Mouse (Mus musculus) heart, postnatal 10 days (tissue): ENCODE data around the gene Dmrta2. TPM values are rescaled to one million over a fixed set of nuclear protein-coding genes. Genes with fewer than 3 reads are reported as not detected.

Experiments
- DNase-seq, 2 experiments: peaks; one replicate each; pipeline ENCODE4 v3.0.0; 2021
- intact Hi-C: fragments of 180-260 bp; cut with DNase I; formaldehyde crosslinking; loops from one replicate; pipeline ENCODE4 v1.15.1; 2025
- total RNA-seq, 2 experiments: library from RNA; stranded (reverse); gene quantifications; 2 replicates each; pipeline ENCODE4 v1.2.3; 2021

Dmrta2 gene
- total RNA-seq, 2 experiments from 2014 or later = 0.27 to 0.31 TPM

DNA sequence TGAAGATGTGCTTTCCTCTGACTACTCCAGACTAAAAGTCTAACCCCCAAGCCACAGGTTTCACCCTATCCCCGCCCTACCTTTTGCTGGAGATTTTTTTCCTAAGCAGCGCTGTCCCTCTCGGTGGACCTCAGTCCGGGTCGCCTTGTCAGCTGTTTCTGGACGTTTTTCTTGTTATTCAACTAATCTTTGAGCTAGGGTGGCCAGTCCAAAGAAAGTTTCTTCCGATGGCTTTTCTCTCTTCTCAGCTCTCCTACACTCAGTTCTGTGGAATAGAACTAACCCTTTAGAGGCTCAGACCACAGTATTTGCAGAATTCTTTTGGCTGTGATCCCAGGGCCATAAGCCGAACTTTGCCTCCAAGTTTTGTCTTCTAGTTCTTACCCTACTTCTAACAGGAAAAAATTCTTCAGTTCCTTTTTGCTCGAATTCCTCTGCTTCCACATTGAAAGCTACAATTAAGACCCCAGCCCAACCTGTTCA lies 1.0 kb downstream of the Dmrta2 start:
- peak in 1 of 2 experiments; percentile 15 for DNase-seq
- intact Hi-C loops = no loop called here

GRCm38 (mm10) chr4:109979461-109980320 lies 1.8 kb downstream of the Dmrta2 start:
- intact Hi-C loops = no loop called here
- DNase-seq = peak in 1 of 2 experiments; percentile 17

DNA sequence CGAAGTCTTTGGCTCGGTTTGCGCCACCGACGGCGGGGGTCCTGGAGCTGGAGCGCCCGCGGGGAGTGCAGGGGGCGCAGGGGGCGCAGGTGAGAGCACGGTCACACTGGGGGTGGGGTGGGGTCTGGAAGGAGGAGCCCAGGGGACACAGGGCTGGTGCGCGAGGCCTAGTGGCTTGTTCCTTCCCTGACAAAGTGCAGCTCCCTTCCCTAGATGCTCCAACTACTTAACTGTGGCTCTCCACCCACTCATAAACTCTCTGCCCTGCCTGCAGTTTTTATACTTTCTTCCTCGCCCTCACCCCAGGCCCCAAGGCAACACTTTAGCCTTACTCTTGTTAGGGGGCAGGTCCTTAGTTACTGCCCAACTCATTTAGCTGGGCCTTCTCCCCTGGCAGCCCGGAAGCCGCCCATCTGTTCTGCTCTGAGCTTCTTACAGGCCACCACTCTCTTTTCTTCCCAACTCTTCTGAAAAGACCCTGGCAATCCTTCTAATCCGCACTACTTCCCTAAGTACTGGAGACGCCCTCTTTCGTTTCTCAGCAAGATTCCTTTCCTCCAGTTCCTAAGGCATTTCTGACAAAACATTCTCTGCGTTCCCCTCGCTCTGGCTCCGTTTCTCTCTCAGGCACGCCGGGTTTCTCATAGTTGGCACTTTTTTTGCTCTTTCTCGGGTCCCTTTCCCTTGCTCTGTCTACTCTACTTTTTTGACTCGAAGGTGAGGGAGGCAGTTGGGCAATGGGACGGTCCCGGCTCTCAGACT lies 2.6 kb downstream of the Dmrta2 start:
- DNase-seq = peak in 1 of 2 experiments; percentile 12
- intact Hi-C loops = no loop called here

- no peak for DNase-seq
- intact Hi-C loops = no loop called here
Measured at GRCm38 (mm10) chr4:109981083-109981870, 3.4 kb downstream of the Dmrta2 start.

DNA sequence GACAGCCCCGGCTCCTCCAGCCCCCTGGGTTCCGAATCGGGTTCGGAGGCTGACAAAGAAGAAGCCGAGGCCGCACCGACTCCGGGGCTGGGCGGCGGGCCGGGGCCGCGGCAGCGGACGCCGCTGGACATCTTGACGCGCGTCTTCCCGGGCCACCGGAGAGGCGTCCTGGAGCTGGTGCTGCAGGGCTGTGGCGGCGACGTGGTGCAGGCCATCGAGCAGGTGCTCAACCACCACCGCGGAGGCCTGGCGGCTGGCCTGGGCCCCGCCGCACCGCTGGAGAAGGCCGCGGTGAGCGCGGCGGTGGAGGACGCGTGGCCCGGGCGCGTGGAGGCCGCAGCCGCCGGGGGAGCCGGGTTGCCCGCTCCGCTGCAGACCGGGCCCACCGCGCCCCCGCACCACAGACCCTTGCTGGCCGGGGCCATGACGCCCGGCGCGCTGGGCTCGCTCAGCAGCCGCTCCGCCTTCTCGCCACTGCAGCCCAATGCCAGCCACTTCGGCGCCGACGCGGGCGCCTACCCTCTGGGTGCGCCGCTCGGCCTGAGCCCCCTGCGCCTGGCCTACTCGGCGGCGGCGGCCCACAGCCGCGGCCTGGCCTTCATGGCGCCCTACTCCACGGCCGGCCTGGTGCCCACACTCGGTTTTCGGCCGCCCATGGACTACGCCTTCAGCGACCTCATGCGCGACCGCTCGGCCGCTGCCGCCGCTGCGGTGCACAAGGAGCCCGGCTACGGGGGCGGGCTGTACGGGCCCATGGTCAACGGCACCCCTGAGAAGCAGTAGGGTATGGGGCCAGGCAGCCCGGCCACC lies 4.2 kb downstream of the Dmrta2 start:
- intact Hi-C loops = no loop called here

DNA sequence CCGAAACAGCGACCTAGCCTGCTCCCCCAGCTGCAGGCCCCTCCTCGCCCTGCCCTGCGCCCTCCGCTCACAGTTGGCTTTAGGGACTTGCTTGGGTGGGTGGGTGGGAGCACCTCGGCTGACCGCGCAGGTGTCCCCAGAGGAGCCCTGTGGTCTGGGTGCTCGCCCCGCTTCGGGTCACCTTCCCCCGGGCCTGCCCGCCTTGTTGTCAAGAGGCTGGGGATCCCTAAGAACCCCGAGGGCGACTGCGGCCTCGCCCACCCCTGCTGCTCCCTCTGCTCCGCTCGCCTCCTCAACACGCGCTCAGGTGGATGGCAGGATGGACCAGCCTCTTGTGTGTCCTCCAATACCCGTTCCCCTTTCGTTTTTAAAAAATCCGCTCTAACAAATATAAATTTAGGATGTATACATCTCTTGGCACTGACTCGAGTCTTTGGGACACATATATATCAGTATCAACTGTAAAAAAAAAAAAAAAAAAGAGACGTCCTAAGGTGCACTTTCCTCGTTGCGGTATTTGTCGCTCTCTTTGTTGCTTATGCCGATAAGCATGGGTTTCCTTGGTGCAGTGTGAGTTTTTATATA lies 4.9 kb downstream of the Dmrta2 start:
- intact Hi-C loops = no loop called here
- peak in 1 of 2 experiments; percentile 15 for DNase-seq

More for the DNA sequence above, 4.2 kb downstream of the Dmrta2 start:
- peak; percentile 15 to 18 for DNase-seq

DNA sequence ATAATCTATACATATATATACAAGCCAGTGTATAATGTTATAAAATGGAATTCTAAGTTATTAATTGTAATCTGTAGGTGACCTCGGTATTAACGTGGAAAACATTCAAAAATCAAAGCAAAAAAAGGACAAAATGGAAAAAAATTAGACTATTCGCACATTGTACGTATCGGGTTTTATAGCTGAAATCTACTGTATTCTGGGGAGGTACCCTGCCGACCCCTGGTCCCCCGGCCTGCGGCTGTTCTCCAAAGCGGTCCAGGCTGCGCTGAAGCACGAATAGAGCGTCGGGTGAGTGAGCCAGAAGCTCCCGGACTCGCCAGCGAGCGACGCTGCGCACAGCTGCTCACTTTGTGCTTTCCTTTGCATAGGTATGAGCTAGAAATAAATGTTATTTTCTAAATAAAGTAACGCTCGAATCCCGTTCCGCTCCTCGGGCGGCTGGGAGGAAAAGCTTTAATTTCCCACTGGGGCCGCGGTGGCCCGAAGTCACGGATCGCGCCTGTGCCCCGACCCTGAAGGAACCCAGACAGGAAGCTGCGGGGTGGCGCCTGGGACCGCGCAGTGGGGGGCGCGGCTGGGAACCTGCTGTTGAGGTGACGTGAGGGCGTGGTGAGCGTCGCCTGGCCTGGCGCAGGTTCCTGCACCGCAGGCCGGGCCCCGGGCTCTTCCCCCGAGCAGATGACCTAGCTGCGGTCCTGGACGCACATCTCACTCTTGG lies 5.6 kb downstream of the Dmrta2 start:
- peak; percentile 21 to 22 for DNase-seq
- intact Hi-C loops = no loop called here

DNA sequence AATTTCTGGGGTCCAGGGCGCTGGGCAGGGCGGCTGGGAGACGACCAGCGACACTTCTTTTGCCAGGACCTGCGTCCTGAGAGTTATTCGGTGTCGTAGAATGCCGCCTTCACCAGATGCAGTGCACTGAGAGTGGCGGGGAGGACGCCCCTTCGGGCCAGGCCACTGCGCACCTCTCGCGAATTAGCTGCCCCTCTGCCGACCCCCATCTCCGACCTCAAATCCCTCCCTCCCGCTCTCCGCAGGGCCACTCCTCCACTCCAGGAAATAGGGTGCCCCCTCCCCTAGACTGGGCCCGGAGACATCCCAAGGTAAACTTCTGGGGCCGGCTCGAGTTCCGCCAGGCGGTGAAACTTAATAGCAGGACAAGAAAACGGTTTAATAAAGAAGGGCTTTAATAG lies 6.2 kb downstream of the Dmrta2 start:
- no peak for DNase-seq
- intact Hi-C loops = no loop called here

- intact Hi-C loops = no loop called here
- DNase-seq = no peak
Measured at GRCm38 (mm10) chr4:109984496-109985423, 6.9 kb downstream of the Dmrta2 start.

- intact Hi-C loops = no loop called here
- no peak for DNase-seq
Measured at GRCm38 (mm10) chr4:109985424-109986172, 7.7 kb downstream of the Dmrta2 start.

DNA sequence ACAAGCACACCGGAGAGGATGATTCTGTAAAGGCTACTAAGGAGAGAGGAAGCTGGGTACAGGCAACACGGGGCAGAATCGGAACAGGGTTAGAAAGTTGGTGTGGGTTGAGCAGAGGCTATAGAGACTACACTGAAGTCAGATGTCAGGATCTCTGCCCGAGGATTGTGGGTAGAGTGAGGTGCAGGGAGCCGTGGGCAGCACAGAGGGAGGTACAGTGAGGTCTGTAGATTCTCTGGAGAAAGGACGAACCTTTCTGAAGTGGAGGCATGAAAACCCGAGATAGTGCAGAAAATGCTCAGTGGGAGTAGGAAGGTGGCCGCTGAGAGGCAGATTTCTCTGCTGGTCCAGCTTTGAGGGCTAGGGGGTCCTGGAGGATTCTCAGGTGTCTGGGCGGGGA lies 8.4 kb downstream of the Dmrta2 start:
- intact Hi-C loops = no loop called here
- no peak for DNase-seq

GRCm38 (mm10) chr4:109986748-109987355 lies 9.0 kb downstream of the Dmrta2 start:
- intact Hi-C loops = no loop called here
- no peak for DNase-seq

- DNase-seq = no peak
- intact Hi-C loops = no loop called here
Measured at GRCm38 (mm10) chr4:109987560-109988362, 9.9 kb downstream of the Dmrta2 start.

DNA sequence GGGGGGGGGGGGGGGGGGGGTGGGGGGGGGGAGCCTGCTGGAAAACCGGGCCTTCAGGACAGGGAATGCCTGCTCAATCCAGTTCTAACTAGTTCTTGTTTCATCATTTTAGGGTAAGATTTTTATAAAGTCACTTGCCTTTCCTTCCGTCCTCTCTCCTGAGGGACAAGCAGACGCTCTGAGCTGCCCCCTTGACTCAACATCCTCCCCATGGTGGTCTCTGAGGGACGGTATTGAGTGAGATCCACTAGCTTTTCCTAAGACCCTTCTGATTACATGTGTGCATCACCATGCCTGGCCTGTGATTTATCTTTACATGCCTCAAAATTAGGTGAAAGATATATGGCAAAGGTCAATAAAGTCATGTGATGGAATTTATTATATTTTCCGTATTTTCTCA lies 10.6 kb downstream of the Dmrta2 start:
- no peak for DNase-seq
- intact Hi-C loops = no loop called here

GRCm38 (mm10) chr4:109989213-109989612 lies 11.4 kb downstream of the Dmrta2 start:
- intact Hi-C loops = no loop called here
- no peak for DNase-seq

- DNase-seq = no peak
- intact Hi-C loops = no loop called here
Measured at GRCm38 (mm10) chr4:110006044-110006443, 28.2 kb downstream of the Dmrta2 start.
